Mouse (Mus musculus) liver, postnatal 0 days (tissue): Measurements from ENCODE around the gene Sidt2.

Source experiments
- CTCF ChIP-seq: sonication (generic); IDR thresholded peaks from 2 replicates; pipeline ENCODE4 v1.5.1; 2016; ENCODE audit warnings: antibody characterized with exemption, low read depth
- EP300 ChIP-seq: IDR thresholded peaks from 2 replicates; pipeline ENCODE4 v1.6.1; 2016; ENCODE audit warnings: antibody characterized with exemption, low read depth, mild to moderate bottlenecking

DNA sequence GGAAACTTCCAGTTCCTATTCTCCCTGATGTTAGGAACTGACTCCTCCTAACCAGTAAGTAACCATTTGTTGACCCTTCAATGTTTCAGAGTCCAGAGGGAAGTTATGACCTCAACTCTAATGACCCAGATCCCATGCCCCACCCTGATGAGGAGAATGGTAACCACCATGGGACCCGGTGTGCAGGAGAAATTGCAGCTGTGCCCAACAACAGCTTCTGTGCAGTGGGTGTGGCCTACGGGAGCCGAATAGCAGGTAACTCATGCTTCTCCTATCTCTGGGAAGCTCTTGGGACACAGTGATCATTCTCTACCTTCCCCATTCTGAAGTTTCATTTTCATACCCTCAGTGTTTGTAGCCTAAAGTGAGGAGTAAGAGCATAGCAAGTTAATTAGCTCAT, 44.1 kb downstream of the Sidt2 start:
- TF ChIP-seq CTCF (no peak), EP300 (no peak)
